Mouse (Mus musculus) kidney, postnatal 0 days (tissue): Measurements from ENCODE around the gene Olfr1154. TPM values are rescaled to one million over a fixed set of nuclear protein-coding genes. Genes with fewer than 3 reads are reported as not detected.

ENCODE experiments used
- ATAC-seq: fragments of 200-750 bp; cut with Nextera tagmentation; replicated peaks from 2 replicates; pipeline ENCODE4 v1.8.0; 2017; ENCODE audit warnings: low read depth, moderate number of reproducible peaks, moderate TSS enrichment, moderate library complexity; ENCODE audit not compliant: low FRiP score
- DNase-seq: peaks from one replicate; pipeline ENCODE4 v3.0.0-alpha.2; 2016; ENCODE audit warnings: low spot score
- H3K27ac ChIP-seq: fragments of 300-500 bp; sonication (generic); 2 replicates; pipeline ENCODE4 v1.5.1; 2014; ENCODE audit warnings: mild to moderate bottlenecking
- H3K27me3 ChIP-seq: fragments of 300-500 bp; sonication (generic); 2 replicates; pipeline ENCODE4 v1.6.1; 2014; ENCODE audit warnings: low read length, mixed read lengths; ENCODE audit not compliant: insufficient read depth
- H3K36me3 ChIP-seq: fragments of 300-500 bp; sonication (generic); 2 replicates; pipeline ENCODE4 v1.6.1; 2014; ENCODE audit warnings: low read length, mixed read lengths; ENCODE audit not compliant: insufficient read depth
- H3K4me1 ChIP-seq: fragments of 300-500 bp; sonication (generic); replicated peaks from 2 replicates; pipeline ENCODE4 v1.6.1; 2014; ENCODE audit warnings: antibody characterized with exemption, low read length, mixed read lengths; ENCODE audit not compliant: insufficient read depth
- H3K4me2 ChIP-seq: fragments of 300-500 bp; sonication (generic); 2 replicates; pipeline ENCODE4 v1.6.1; 2014; ENCODE audit warnings: mild to moderate bottlenecking, low read length, moderate library complexity, mixed read lengths
- H3K4me3 ChIP-seq: fragments of 300-500 bp; sonication (generic); replicated peaks from 2 replicates; pipeline ENCODE4 v1.5.1; 2014; ENCODE audit warnings: low read depth, low read length
- H3K9ac ChIP-seq: fragments of 300-500 bp; sonication (generic); 2 replicates; pipeline ENCODE4 v1.6.1; 2014; ENCODE audit warnings: low read depth, low read length
- H3K9me3 ChIP-seq: fragments of 300-500 bp; sonication (generic); replicated peaks from 2 replicates; pipeline ENCODE4 v1.6.1; 2016; ENCODE audit warnings: low read length, inconsistent platforms, mixed read lengths
- CTCF ChIP-seq: IDR thresholded peaks from 2 replicates; pipeline ENCODE4 v1.5.1; 2016; ENCODE audit warnings: antibody characterized with exemption, low read depth, mild to moderate bottlenecking, moderate library complexity
- WGBS: fragments of 180-500 bp; shearing (Covaris S2); extraction: QIAGEN DNeasy Blood & Tissue Kit; methylation state at CpG from one replicate; pipeline ENCODE4 v1.1.7; 2014; 5-methylcytosine and 5-hydroxymethylcytosine counted together
- polyA plus RNA-seq: library from polyadenylated mRNA; unstranded; fragments of >200 nt; fragmentation: Nextera tagmentation; extraction: Ambion mirVana; gene quantifications from 2 replicates; pipeline ENCODE4 v1.2.1, GENCODE M21; 2015

Gene Olfr1154
- polyA plus RNA-seq, result not detected in 2 replicates

- no peak for TF ChIP-seq CTCF
- Histone ChIP-seq H3K36me3 (no peaks in the 10 kb centered on the region), H3K9me3 (no peaks in the 10 kb centered on the region), H3K9ac (no peak within 1 kb of the TSS), H3K4me2 (no peak within 1 kb of the TSS), H3K27ac (no peak within 1 kb of the TSS), H3K27me3 (no peaks in the 10 kb centered on the region), H3K4me1 (no peaks in the 10 kb centered on the region), H3K4me3 (no peak within 1 kb of the TSS)
- 71% methylated on average over 1 of the region's 1 CpGs for WGBS
- ATAC-seq, result no peak
- no peak for DNase-seq
These were observed at the start of gene Olfr1154 for GRCm38 (mm10) chr2:87905066-87905465. Gene Olfr1154 (minus strand): TSS chr2:87905166.

DNA sequence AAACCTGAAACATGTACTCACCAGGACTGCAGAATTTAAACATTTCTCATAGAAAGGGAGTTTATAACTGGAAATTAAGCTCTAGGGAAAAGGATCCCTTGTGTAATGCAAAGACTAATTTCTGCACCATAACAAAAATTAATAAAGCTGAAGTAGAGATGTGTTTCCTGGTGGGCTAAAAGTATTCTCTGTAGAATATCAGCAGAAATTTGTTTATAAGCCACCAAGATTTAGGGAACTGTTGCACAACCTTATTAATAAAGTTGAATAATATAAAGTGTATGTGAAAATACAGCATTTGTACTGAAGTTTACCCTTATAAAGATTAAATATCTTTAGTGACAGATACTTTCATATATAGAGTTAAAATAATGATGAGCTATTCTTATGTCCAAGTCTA lies 48.0 kb upstream of the Olfr1154 start, which contains the start of gene Olfr1156:
Olfr1156 (minus strand) TSS at position 101 of the 400 bp plus-strand sequence.
- no peaks in the 10 kb centered on the region for H3K36me3 ChIP-seq
- no peaks in the 10 kb centered on the region for H3K9me3 ChIP-seq
- H3K4me1 ChIP-seq, result no peaks in the 10 kb centered on the region
- H3K27me3 ChIP-seq, result no peaks in the 10 kb centered on the region
- DNase-seq (no peak), ATAC-seq (no peak)
- no peak for TF ChIP-seq CTCF
- H3K4me3 ChIP-seq, result no peak within 1 kb of the TSS
- H3K4me2 ChIP-seq, result no peak within 1 kb of the TSS
- H3K9ac ChIP-seq, result no peak within 1 kb of the TSS
- H3K27ac ChIP-seq, result no peak within 1 kb of the TSS

GRCm38 (mm10) chr2:87945037-87945436 lies 40.1 kb upstream of the Olfr1154 start, which contains the start of gene Olfr1155:
Gene Olfr1155 (minus strand): TSS chr2:87945137.
- Histone ChIP-seq H3K4me2 (no peak within 1 kb of the TSS), H3K27ac (no peak within 1 kb of the TSS), H3K9ac (no peak within 1 kb of the TSS), H3K4me3 (no peak within 1 kb of the TSS), H3K9me3 (no peaks in the 10 kb centered on the region), H3K27me3 (no peaks in the 10 kb centered on the region), H3K36me3 (no peaks in the 10 kb centered on the region), H3K4me1 (no peaks in the 10 kb centered on the region)
- 96% methylated on average over 1 of the region's 1 CpGs for WGBS
- ATAC-seq, result no peak
- TF ChIP-seq CTCF, result no peak
- no peak for DNase-seq

DNA sequence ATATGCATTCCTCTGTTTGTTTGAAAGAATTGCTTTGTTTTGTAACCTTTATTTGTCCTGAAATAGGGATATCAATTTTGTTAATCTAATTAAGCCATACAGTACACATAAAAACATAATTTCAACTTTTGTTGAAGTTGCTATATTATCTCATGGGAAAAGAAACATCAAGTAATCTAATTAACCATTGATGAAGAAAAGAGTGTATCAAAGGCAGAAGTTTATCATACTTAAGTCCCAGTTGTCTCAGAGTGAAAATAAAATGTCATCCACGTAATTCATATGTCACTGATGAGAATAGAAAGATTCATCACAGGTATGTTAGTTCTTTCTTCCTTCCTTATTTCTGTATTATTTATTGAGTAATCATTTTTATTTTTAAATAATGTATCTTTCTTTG lies 10.3 kb downstream of the Olfr1154 start, which contains the start of gene Olfr1153:
Olfr1153 (plus strand) TSS at position 301 of the 400 bp plus-strand sequence.
- H3K9ac ChIP-seq, result no peak within 1 kb of the TSS
- TF ChIP-seq CTCF, result no peak
- no peaks in the 10 kb centered on the region for H3K4me1 ChIP-seq
- H3K27ac ChIP-seq, result no peak within 1 kb of the TSS
- ATAC-seq (no peak), DNase-seq (no peak)
- no peaks in the 10 kb centered on the region for H3K27me3 ChIP-seq
- no peak within 1 kb of the TSS for H3K4me3 ChIP-seq
- H3K9me3 ChIP-seq, result no peaks in the 10 kb centered on the region
- H3K36me3 ChIP-seq, result no peaks in the 10 kb centered on the region
- H3K4me2 ChIP-seq, result no peak within 1 kb of the TSS
- WGBS, result 76% methylated on average over 1 of the region's 1 CpGs

DNA sequence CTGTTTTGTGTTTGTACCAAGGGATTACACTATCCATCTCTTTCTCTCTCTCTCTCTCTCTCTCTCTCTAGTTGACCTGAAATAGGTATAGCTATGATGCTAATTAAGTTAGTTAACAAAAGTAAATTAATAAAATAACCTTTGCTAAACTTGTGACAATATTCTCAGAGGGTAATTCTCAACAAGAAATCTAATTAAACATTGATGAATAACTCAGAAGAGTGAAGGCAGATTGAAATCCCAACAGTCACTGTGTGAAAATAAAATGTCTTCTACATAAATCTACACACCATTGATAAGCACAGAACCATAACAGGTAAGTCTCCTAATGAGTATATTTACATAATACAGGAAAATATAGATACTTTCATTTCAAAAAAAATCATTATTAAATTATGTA lies 38.8 kb downstream of the Olfr1154 start, which contains the start of gene Olfr1152:
Olfr1152 (plus strand) TSS at position 301 of the 400 bp plus-strand sequence.
- no peak for TF ChIP-seq CTCF
- H3K27ac ChIP-seq, result no peak within 1 kb of the TSS
- ATAC-seq (no peak), DNase-seq (no peak)
- H3K4me2 ChIP-seq, result no peak within 1 kb of the TSS
- no peaks in the 10 kb centered on the region for H3K36me3 ChIP-seq
- no peaks in the 10 kb centered on the region for H3K4me1 ChIP-seq
- no peak within 1 kb of the TSS for H3K4me3 ChIP-seq
- no peaks in the 10 kb centered on the region for H3K27me3 ChIP-seq
- H3K9me3 ChIP-seq, result no peaks in the 10 kb centered on the region
- no peak within 1 kb of the TSS for H3K9ac ChIP-seq

DNA sequence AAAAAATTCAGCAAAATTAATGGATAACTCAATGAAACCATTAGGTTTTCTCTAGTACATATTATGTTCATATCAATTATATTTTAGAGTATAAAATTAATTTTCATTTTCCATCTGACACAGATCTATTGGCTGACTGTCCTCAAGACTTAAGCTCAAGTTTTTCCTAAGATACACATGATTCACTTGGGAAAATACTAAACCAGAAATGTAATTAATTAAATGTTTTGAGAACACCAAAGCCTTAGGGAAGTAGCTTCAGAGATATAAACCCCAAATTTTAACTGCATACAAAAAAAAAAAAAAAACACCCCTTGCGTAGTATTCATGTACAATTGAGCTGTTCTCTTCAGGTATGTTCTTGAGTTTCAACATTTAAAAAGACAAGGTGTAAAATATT lies 49.4 kb downstream of the Olfr1154 start, which contains the start of gene Olfr1151:
Olfr1151 (plus strand) TSS at position 301 of the 400 bp plus-strand sequence.
- no peak for ATAC-seq
- H3K4me1 ChIP-seq, result no peaks in the 10 kb centered on the region
- H3K9me3 ChIP-seq, result no peaks in the 10 kb centered on the region
- 86% methylated on average over 1 of the region's 1 CpGs for WGBS
- H3K36me3 ChIP-seq, result no peaks in the 10 kb centered on the region
- H3K4me2 ChIP-seq, result no peak within 1 kb of the TSS
- DNase-seq, result no peak
- no peak for TF ChIP-seq CTCF
- no peaks in the 10 kb centered on the region for H3K27me3 ChIP-seq
- H3K4me3 ChIP-seq, result no peak within 1 kb of the TSS
- H3K9ac ChIP-seq, result no peak within 1 kb of the TSS
- no peak within 1 kb of the TSS for H3K27ac ChIP-seq

Other genes starting within 250 kb of the Olfr1154 start
- gene Olfr1134, start 246.7 kb downstream of the Olfr1154 start, polyA plus RNA-seq, result not detected in 2 replicates
- gene Olfr1135, start 231.5 kb downstream of the Olfr1154 start, polyA plus RNA-seq, result not detected in 2 replicates
- not detected in 2 replicates for gene Olfr1136, start 211.2 kb downstream of the Olfr1154 start, polyA plus RNA-seq
- not detected in 2 replicates for gene Olfr1137, start 192.0 kb downstream of the Olfr1154 start, polyA plus RNA-seq
- not detected in 2 replicates for gene Olfr1138, start 165.2 kb downstream of the Olfr1154 start, polyA plus RNA-seq
- gene Olfr1140, start 161.4 kb downstream of the Olfr1154 start, polyA plus RNA-seq, result not detected in 2 replicates
- not detected in 2 replicates for gene Olfr1141, start 151.2 kb downstream of the Olfr1154 start, polyA plus RNA-seq
- gene Olfr152, start 125.7 kb downstream of the Olfr1154 start, polyA plus RNA-seq, result not detected in 2 replicates
- gene Olfr1143, start 104.6 kb downstream of the Olfr1154 start, polyA plus RNA-seq, result not detected in 2 replicates
- gene Olfr1145, start 95.3 kb downstream of the Olfr1154 start, polyA plus RNA-seq, result not detected in 2 replicates
- gene Olfr1148, start 74.6 kb downstream of the Olfr1154 start, polyA plus RNA-seq, result not detected in 2 replicates
- not detected in 2 replicates for gene Olfr1150-ps1, start 61.2 kb downstream of the Olfr1154 start, polyA plus RNA-seq
- not detected in 2 replicates for gene Olfr1151, start 49.3 kb downstream of the Olfr1154 start, polyA plus RNA-seq
- not detected in 2 replicates for gene Olfr1152, start 38.7 kb downstream of the Olfr1154 start, polyA plus RNA-seq
- not detected in 2 replicates for gene Olfr1153, start 10.2 kb downstream of the Olfr1154 start, polyA plus RNA-seq
- gene Olfr1155, start 40.0 kb upstream of the Olfr1154 start, polyA plus RNA-seq, result not detected in 2 replicates
- gene Olfr1156, start 47.9 kb upstream of the Olfr1154 start, polyA plus RNA-seq, result not detected in 2 replicates
- not detected in 2 replicates for gene Olfr1157, start 63.1 kb upstream of the Olfr1154 start, polyA plus RNA-seq
- not detected in 2 replicates for gene Olfr74, start 69.5 kb upstream of the Olfr1154 start, polyA plus RNA-seq
- not detected in 2 replicates for gene Olfr1158, start 84.9 kb upstream of the Olfr1154 start, polyA plus RNA-seq
- not detected in 2 replicates for gene Olfr1160, start 103.1 kb upstream of the Olfr1154 start, polyA plus RNA-seq
- not detected in 2 replicates for gene Olfr1161, start 117.6 kb upstream of the Olfr1154 start, polyA plus RNA-seq
- gene Olfr73, start 132.5 kb upstream of the Olfr1154 start, polyA plus RNA-seq, result not detected in 2 replicates
- not detected in 2 replicates for gene Olfr1162, start 146.0 kb upstream of the Olfr1154 start, polyA plus RNA-seq
- gene Olfr1163, start 166.7 kb upstream of the Olfr1154 start, polyA plus RNA-seq, result not detected in 2 replicates
- gene Olfr1164, start 188.8 kb upstream of the Olfr1154 start, polyA plus RNA-seq, result not detected in 2 replicates
- gene Olfr1166, start 223.1 kb upstream of the Olfr1154 start, polyA plus RNA-seq, result not detected in 2 replicates